Comparison of ENCODE assay signal across 9 mouse cellular contexts in the genomic region with DNA sequence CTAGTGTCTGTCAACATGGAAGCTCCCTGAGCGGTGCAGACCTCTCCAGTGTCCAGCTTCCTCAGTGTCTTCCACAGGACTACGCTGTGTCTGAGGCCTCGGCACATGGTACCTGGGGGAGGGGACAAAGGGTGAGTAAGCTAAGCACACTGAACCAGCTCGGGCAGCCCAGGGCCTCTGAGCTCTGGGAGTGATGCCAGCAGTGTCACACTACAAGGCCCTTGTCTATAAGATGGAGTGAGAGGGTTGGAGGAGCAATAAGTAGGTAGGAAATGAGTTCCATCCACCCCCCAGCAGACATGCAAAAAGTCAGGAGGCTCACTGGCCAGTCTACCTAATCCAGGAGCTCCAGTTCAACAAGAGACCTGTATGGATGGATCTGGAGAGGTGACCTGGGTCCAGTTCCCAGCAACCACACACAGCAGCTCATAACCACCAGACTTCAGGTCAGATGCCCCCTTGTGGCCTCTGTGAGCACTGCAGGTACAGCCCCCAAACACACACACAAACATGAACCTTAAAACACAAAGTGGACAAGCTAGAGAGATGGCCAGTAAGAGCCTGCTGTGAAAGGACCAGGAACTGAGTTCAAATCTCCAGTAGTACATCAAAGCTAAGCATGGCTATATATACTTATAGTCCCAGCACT. TPM values are rescaled to one million over a fixed set of nuclear protein-coding genes. Genes with fewer than 3 reads are reported as not detected.
DNase-seq lines count a peak whose midpoint lies in the region; ATAC-seq and TF ChIP-seq lines count a peak whose summit lies in the region.
"Had no signal": no experiment of that assay in that cellular context is flagged by ENCODE, and none has a peak within 500 bp of the region (broad histone marks: within the 10 kb centered on the region; RNA-seq: fewer than 3 reads in every experiment).

No protein-coding gene starts in this region.

- no peaks in the 10 kb centered on the region; the same call in 1 of the 2 replicates for H3K9me3 ChIP-seq in kidney, embryonic 16.5 days (ENCODE audit: low read length)
- H3K9me3 ChIP-seq in MEL (replicated peaks; ENCODE audit: insufficient read depth, low read length) = no peaks in the 10 kb centered on the region
- H3K9me3 ChIP-seq in midbrain, embryonic 16.5 days (replicated peaks; ENCODE audit: control insufficient read depth, low read length, poor library complexity, severe bottlenecking) = no peaks in the 10 kb centered on the region
- H3K9me3 ChIP-seq: embryonic facial prominence, embryonic 12.5 days; neural tube, embryonic 12.5 days had no signal

- WGBS in kidney, embryonic 16.5 days = 91% methylated on average over 4 of the region's 4 CpGs
- 97% methylated on average over 4 of the region's 4 CpGs for WGBS in midbrain, embryonic 16.5 days

- TF ChIP-seq RAD21 in MEL (IDR thresholded peaks at IDR 0.05; ENCODE audit: low read depth, low read length) = peak; percentile 13; the same call in 1 of the 2 replicates

- no peak for ATAC-seq in kidney, embryonic 16.5 days (ENCODE audit: low FRiP score, low TSS enrichment)
- no peak for ATAC-seq in midbrain, embryonic 16.5 days

- peaks cover 35% of the 10 kb centered on the region for H3K4me1 ChIP-seq in kidney, embryonic 16.5 days (ENCODE audit: insufficient read depth, low read length)
- peaks cover 2 to 33% of the 10 kb centered on the region in 2 experiments; a peak in 3 of 4 replicates for H3K4me1 ChIP-seq in MEL (ENCODE audit: control insufficient read depth in 1 of 2, insufficient read depth in 2 of 2, low read length in 2 of 2)
- peaks cover 32% of the 10 kb centered on the region for H3K4me1 ChIP-seq in midbrain, embryonic 16.5 days (ENCODE audit: control insufficient read depth, insufficient read depth, low read length)

- H3K9ac ChIP-seq in kidney, embryonic 16.5 days (replicated peaks; ENCODE audit: low read length) = no peak overlapping the region
- no peak overlapping the region for H3K9ac ChIP-seq in MEL (ENCODE audit: control insufficient read depth, low read depth, low read length, poor library complexity, severe bottlenecking)
- H3K9ac ChIP-seq in midbrain, embryonic 16.5 days (ENCODE audit: low read depth, low read length) = no peak overlapping the region
- H3K9ac ChIP-seq: embryonic facial prominence, embryonic 12.5 days; neural tube, embryonic 12.5 days had no signal

- peak; percentile 57 for DNase-seq in kidney, adult 9 months
- peak; percentile 82 for DNase-seq in MEL (ENCODE audit: low read depth, low spot score)
- no peak for DNase-seq in brain, embryonic 14.5 days (ENCODE audit: low read depth)
- peak; percentile 71 for DNase-seq in naive thymus-derived CD4-positive, alpha-beta T cell, adult 2 months (ENCODE audit: low read depth)
- DNase-seq in layer of hippocampus, postnatal 25 days (ENCODE audit: extremely low spot score in 1 of 2, low spot score in 1 of 2) = no peak

- peaks cover 38% of the 10 kb centered on the region for H3K79me2 ChIP-seq in MEL (ENCODE audit: control insufficient read depth, insufficient read depth, low read length, poor library complexity)

- H3K27me3 ChIP-seq in kidney, embryonic 16.5 days (ENCODE audit: insufficient read depth, low read length) = no peaks in the 10 kb centered on the region
- no peaks in the 10 kb centered on the region for H3K27me3 ChIP-seq in MEL (ENCODE audit: control insufficient read depth in 1 of 2, insufficient read depth in 2 of 2, low read length in 2 of 2)
- H3K27me3 ChIP-seq in midbrain, embryonic 16.5 days (ENCODE audit: control insufficient read depth, insufficient read depth, low read depth, low read length) = no peaks in the 10 kb centered on the region
- H3K27me3 ChIP-seq: embryonic facial prominence, embryonic 12.5 days; neural tube, embryonic 12.5 days had no signal

- no peak overlapping the region for H3K27ac ChIP-seq in kidney, embryonic 16.5 days (ENCODE audit: low read length)
- no peak overlapping the region for H3K27ac ChIP-seq in MEL (ENCODE audit: control insufficient read depth, low read depth, low read length)
- no peak overlapping the region for H3K27ac ChIP-seq in midbrain, embryonic 16.5 days (ENCODE audit: low read length)
- H3K27ac ChIP-seq: embryonic facial prominence, embryonic 12.5 days; neural tube, embryonic 12.5 days had no signal

- H3K4me2 ChIP-seq in kidney, embryonic 16.5 days (replicated peaks; ENCODE audit: low read depth, low read length) = no peak overlapping the region
- no peak overlapping the region for H3K4me2 ChIP-seq in midbrain, embryonic 16.5 days (ENCODE audit: low read length)
- H3K4me2 ChIP-seq: embryonic facial prominence, embryonic 12.5 days; neural tube, embryonic 12.5 days had no signal

- TF ChIP-seq POLR2A in MEL (IDR thresholded peaks at IDR 0.05; ENCODE audit: control insufficient read depth in 1 of 2, insufficient read depth in 1 of 2, low read depth in 1 of 2, low read length in 2 of 2, poor library complexity in 1 of 2) = peak in 1 of 2 experiments; percentile 26; a peak in 1 of 4 replicates
- TF ChIP-seq POLR2A in brain, embryonic 14.5 days (IDR thresholded peaks at IDR 0.05; ENCODE audit: borderline replicate concordance, extremely low read depth, insufficient read depth, insufficient read length, poor library complexity, severe bottlenecking) = no peak

- peaks cover 31% of the 10 kb centered on the region for H3K36me3 ChIP-seq in kidney, embryonic 16.5 days (ENCODE audit: insufficient read depth, low read length)
- H3K36me3 ChIP-seq in MEL (ENCODE audit: control insufficient read depth in 1 of 2, insufficient read depth in 2 of 2, low read length in 2 of 2) = peaks cover 5 to 18% of the 10 kb centered on the region in 2 experiments; a peak in 3 of 4 replicates
- peaks cover 17% of the 10 kb centered on the region for H3K36me3 ChIP-seq in midbrain, embryonic 16.5 days (ENCODE audit: control insufficient read depth, insufficient read depth, low read length)

- peak; percentile 78 to 95 (median 82) for TF ChIP-seq CTCF in MEL (IDR thresholded peaks at IDR 0.05 in 2 of 3, conservative IDR thresholded peaks at IDR 0.05 in 1 of 3; ENCODE audit: control insufficient read depth in 1 of 3, insufficient read depth in 1 of 3, low read depth in 2 of 3, low read length in 3 of 3, poor library complexity in 1 of 3, severe bottlenecking in 1 of 3)
- peak; percentile 60; the same call in 1 of the 2 replicates for TF ChIP-seq CTCF in brain, embryonic 14.5 days (IDR thresholded peaks at IDR 0.05; ENCODE audit: borderline replicate concordance, extremely low read depth, insufficient read depth, insufficient read length)

- TF ChIP-seq EP300 in MEL (IDR thresholded peaks at IDR 0.05; ENCODE audit: low read depth in 1 of 2, low read length in 2 of 2) = no peak

- no peak overlapping the region for H3K4me3 ChIP-seq in kidney, embryonic 16.5 days (ENCODE audit: low read length)
- H3K4me3 ChIP-seq in MEL (ENCODE audit: control insufficient read depth in 1 of 2, insufficient read depth in 1 of 2, low read depth in 2 of 2, low read length in 2 of 2) = no peak overlapping the region
- no peak overlapping the region for H3K4me3 ChIP-seq in midbrain, embryonic 16.5 days (ENCODE audit: low read depth, low read length)
- H3K4me3 ChIP-seq: embryonic facial prominence, embryonic 12.5 days; neural tube, embryonic 12.5 days had no signal

RNA-seq across cellular contexts. Expression of gene Uqcr11, which starts 3.5 kb away (rescaled TPM):
- 840 and 906 TPM in 2 replicates for polyA plus RNA-seq in kidney, embryonic 16.5 days (2015; fragmentation: Nextera tagmentation; extraction: Ambion mirVana)
- 879 and 935 TPM in 2 replicates for total RNA-seq in MEL (2012; rRNA removed)
- 100 to 1,000 TPM in 1 of 2 experiments, not detected in 1; 481 TPM for polyA plus RNA-seq in MEL (2012; ENCODE audit: insufficient read depth in 1 of 2, insufficient read length in 2 of 2, low read depth in 1 of 2, low replicate concordance in 2 of 2, missing spikeins in 1 of 2)
- polyA plus RNA-seq in brain, embryonic 14.5 days (2012; rRNA removed) = 597 and 852 TPM in 2 replicates
- polyA plus RNA-seq in midbrain, embryonic 16.5 days (2015; fragmentation: Nextera tagmentation; extraction: Ambion mirVana) = 455 and 532 TPM in 2 replicates
- 100 to 1,000 TPM; 520 to 551 TPM for total RNA-seq in layer of hippocampus, postnatal 25 days (2021)

RNA-seq across cellular contexts. Expression of gene Mbd3, which starts 3.8 kb away (rescaled TPM):
- polyA plus RNA-seq in kidney, embryonic 16.5 days (2015; fragmentation: Nextera tagmentation; extraction: Ambion mirVana) = 266 and 277 TPM in 2 replicates
- 81.4 and 86.9 TPM in 2 replicates for total RNA-seq in MEL (2012; rRNA removed)
- 100 to 1,000 TPM in 1 of 2 experiments, not detected in 1; 289 TPM for polyA plus RNA-seq in MEL (2012; ENCODE audit: insufficient read depth in 1 of 2, insufficient read length in 2 of 2, low read depth in 1 of 2, low replicate concordance in 2 of 2, missing spikeins in 1 of 2)
- 265 and 292 TPM in 2 replicates for polyA plus RNA-seq in brain, embryonic 14.5 days (2012; rRNA removed)
- polyA plus RNA-seq in midbrain, embryonic 16.5 days (2015; fragmentation: Nextera tagmentation; extraction: Ambion mirVana) = 174 and 188 TPM in 2 replicates
- 100 to 1,000 TPM; 138 to 159 TPM for total RNA-seq in layer of hippocampus, postnatal 25 days (2021)

RNA-seq across cellular contexts. Expression of gene Mex3d, which starts 15.7 kb away (rescaled TPM):
- polyA plus RNA-seq in kidney, embryonic 16.5 days (2015; fragmentation: Nextera tagmentation; extraction: Ambion mirVana) = 3.8 and 5.1 TPM in 2 replicates
- total RNA-seq in MEL (2012; rRNA removed) = 14.1 and 15.6 TPM in 2 replicates
- polyA plus RNA-seq in MEL (2012; ENCODE audit: insufficient read depth in 1 of 2, insufficient read length in 2 of 2, low read depth in 1 of 2, low replicate concordance in 2 of 2, missing spikeins in 1 of 2) = 10 to 100 TPM in 1 of 2 experiments, not detected in 1; 18.8 TPM
- 112 and 115 TPM in 2 replicates for polyA plus RNA-seq in brain, embryonic 14.5 days (2012; rRNA removed)
- polyA plus RNA-seq in midbrain, embryonic 16.5 days (2015; fragmentation: Nextera tagmentation; extraction: Ambion mirVana) = 13.6 and 15.0 TPM in 2 replicates
- 10 to 100 TPM; 18.9 to 19.3 TPM for total RNA-seq in layer of hippocampus, postnatal 25 days (2021)

RNA-seq across cellular contexts. Expression of gene Tcf3, which starts 30.3 kb away (rescaled TPM):
- 118 and 126 TPM in 2 replicates for polyA plus RNA-seq in kidney, embryonic 16.5 days (2015; fragmentation: Nextera tagmentation; extraction: Ambion mirVana)
- 113 and 125 TPM in 2 replicates for total RNA-seq in MEL (2012; rRNA removed)
- polyA plus RNA-seq in MEL (2012; ENCODE audit: insufficient read depth in 1 of 2, insufficient read length in 2 of 2, low read depth in 1 of 2, low replicate concordance in 2 of 2, missing spikeins in 1 of 2) = 100 to 1,000 TPM in 1 of 2 experiments, not detected in 1; 258 TPM
- polyA plus RNA-seq in brain, embryonic 14.5 days (2012; rRNA removed) = 128 and 138 TPM in 2 replicates
- 30.2 and 35.2 TPM in 2 replicates for polyA plus RNA-seq in midbrain, embryonic 16.5 days (2015; fragmentation: Nextera tagmentation; extraction: Ambion mirVana)
- 10 to 100 TPM; 26.9 to 32.1 TPM for total RNA-seq in layer of hippocampus, postnatal 25 days (2021)

RNA-seq across cellular contexts. Expression of gene Plk5, which starts 46.9 kb away (rescaled TPM):
- 0.97 and 1.2 TPM in 2 replicates for polyA plus RNA-seq in kidney, embryonic 16.5 days (2015; fragmentation: Nextera tagmentation; extraction: Ambion mirVana)
- 0.19 TPM in 1 of 2 replicates, not detected in the other for total RNA-seq in MEL (2012; rRNA removed)
- under 1 TPM in 1 of 2 experiments, not detected in 1; 0.19 TPM for polyA plus RNA-seq in MEL (2012; ENCODE audit: insufficient read depth in 1 of 2, insufficient read length in 2 of 2, low read depth in 1 of 2, low replicate concordance in 2 of 2, missing spikeins in 1 of 2)
- 3.9 and 4.7 TPM in 2 replicates for polyA plus RNA-seq in brain, embryonic 14.5 days (2012; rRNA removed)
- 9.6 and 11.0 TPM in 2 replicates for polyA plus RNA-seq in midbrain, embryonic 16.5 days (2015; fragmentation: Nextera tagmentation; extraction: Ambion mirVana)
- 10 to 100 TPM; 14.6 to 16.9 TPM for total RNA-seq in layer of hippocampus, postnatal 25 days (2021)

Comparison
In these comparisons a context has a peak if more than half of its experiments do, and no peak if none do; other contexts are left out.
1. DNase-seq: peak in kidney, adult 9 months (single experiment), MEL (single experiment) and naive thymus-derived CD4-positive, alpha-beta T cell, adult 2 months (single experiment); none in brain, embryonic 14.5 days (single experiment) and layer of hippocampus, postnatal 25 days (0 of 2).